Mouse (Mus musculus) liver, embryonic 14.5 days (tissue): ENCODE measurements at regions not wholly inside any gene's neighbourhood (a gene's known extent, or its start where the extent isn't known, plus 50 kb on each side); places are given as distances from the start of the nearest gene placed in this dataset.

Source experiments
- CTCF ChIP-seq: IDR thresholded peaks from 2 replicates; pipeline ENCODE4 v1.5.1; 2016; ENCODE audit warnings: antibody characterized with exemption, low read depth, control low read depth
- EP300 ChIP-seq: IDR thresholded peaks from 2 replicates; pipeline ENCODE4 v1.6.1; 2016; ENCODE audit warnings: antibody characterized with exemption, low read depth

DNA sequence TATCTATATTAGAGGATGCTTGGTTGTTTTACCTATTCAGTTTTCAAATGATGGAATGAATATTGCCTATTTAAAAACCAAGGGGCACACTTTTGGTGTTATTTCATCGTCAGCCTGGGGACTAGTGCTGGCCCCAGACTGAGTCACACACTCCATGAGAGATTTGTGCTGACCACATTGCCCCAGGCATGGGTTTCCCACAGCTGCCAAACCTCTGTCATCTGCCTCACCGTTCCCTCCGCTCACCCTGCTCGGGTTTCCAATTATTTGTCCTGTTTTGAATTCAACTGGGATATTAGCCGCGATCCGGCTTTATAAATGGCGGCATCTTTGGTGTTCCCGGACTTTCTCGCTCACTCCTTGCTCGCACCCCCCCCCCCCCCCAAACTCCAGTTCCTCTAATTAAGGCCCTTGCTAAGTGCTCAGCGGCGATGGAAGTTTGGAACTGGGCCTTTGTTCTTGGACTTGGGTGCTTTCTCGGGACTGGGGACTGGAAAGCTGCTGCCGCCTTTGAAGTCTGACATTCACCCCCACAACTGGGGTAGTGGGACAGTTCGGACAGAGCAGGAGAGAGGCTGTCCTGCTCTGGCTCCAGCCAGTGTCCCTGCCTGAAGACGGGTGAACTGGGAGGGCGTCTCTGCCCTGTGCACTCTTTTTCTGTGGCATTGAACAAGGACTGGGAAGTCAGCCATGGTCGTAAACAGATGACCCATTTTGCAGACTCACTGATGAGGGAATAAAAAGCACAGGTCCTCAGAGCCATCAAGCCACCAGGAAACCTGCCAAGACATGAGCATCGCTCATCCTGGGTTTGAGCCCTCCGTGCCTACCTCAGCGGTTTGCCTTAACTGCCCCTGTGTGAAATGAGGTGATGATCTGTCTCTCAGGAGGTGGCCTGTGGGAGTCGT lies 67.2 kb upstream of the Mrps22 start:
- TF ChIP-seq CTCF, result no peak
- TF ChIP-seq EP300, result no peak
